Mouse (Mus musculus): ENCODE measurements around the gene Ttc33.

DNA sequence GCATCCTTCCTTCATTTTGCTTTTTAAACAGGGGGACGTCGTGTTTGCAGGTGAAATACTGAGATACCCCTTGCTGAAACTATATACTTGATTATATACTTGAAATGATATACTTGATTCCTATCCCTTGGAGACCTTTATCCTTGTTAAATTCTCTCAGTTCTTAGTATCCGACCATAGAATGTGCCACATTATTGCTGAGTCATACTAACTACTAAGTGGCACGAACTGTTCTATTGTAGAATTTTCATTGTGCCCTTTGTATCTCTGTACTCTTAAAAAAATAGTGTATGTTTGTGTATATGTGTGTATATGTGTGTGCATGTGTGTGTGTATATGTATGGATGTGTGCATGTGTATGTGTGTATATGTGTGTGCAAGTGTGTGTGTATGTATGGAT is 29.0 kb upstream of the Ttc33 start:
- TF ChIP-seq CTCF (IDR thresholded peaks at IDR 0.05; ENCODE audit: borderline replicate concordance, extremely low read depth, insufficient read depth, insufficient read length) (no peak), POLR2A (IDR thresholded peaks at IDR 0.05; ENCODE audit: borderline replicate concordance, extremely low read depth, insufficient read depth, insufficient read length, poor library complexity, severe bottlenecking) (no peak)

Measured in brain, embryonic 14.5 days (tissue).